Mouse (Mus musculus): ENCODE data around the gene 2310034G01Rik.

The 2310034G01Rik gene

DNA sequence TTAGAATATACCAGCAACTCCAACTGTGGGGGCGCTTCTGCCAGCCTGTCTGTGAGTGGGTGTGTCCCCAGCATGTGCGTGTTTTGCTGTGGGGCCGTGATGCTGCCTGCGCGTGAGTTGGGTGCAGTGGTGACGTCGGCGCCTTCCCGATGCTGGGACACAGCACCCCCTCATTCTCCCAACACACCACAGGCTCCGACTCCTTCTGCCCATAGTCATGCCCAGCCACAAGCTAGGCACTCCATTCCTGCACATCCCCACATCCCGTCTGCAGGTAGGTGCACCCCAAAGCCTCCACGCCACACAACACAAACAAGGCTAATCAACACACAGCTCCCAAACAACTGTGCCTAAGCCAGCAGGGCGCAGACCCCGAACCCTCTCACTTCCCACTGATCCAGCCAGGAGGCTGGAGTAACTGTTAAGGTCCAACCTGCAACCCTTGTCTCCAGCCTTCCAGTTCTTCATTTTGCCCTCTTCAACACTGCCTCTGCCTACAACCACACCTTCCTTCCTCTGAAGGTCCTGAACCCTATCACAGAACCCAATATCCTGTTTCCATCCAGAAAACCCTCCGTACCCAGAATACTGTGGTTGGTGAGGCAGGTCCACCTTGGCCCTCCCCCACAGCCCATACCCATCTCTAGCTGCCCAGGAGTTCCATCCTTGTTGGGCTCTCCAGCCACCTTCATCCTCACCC is 33.1 kb downstream of the 2310034G01Rik start:
- in situ Hi-C loops (cut with MboI; ENCODE audit: unreplicated experiment in 2 of 2), result no loop called here

- in situ Hi-C loops (cut with MboI; ENCODE audit: unreplicated experiment in 2 of 2), result no loop called here
These were observed 34.1 kb downstream of the 2310034G01Rik start for GRCm38 (mm10) chr19:46315752-46316610.

GRCm38 (mm10) chr19:46314872-46315742 is 35.0 kb downstream of the 2310034G01Rik start:
- in situ Hi-C loops (cut with MboI; ENCODE audit: unreplicated experiment in 2 of 2), result no loop called here

- in situ Hi-C loops (cut with MboI; ENCODE audit: unreplicated experiment in 2 of 2), result no loop called here
These were observed 35.9 kb downstream of the 2310034G01Rik start for GRCm38 (mm10) chr19:46314151-46314601.

- in situ Hi-C loops (cut with MboI; ENCODE audit: unreplicated experiment in 2 of 2), result no loop called here
These were observed 36.5 kb downstream of the 2310034G01Rik start for GRCm38 (mm10) chr19:46313591-46313990.

DNA sequence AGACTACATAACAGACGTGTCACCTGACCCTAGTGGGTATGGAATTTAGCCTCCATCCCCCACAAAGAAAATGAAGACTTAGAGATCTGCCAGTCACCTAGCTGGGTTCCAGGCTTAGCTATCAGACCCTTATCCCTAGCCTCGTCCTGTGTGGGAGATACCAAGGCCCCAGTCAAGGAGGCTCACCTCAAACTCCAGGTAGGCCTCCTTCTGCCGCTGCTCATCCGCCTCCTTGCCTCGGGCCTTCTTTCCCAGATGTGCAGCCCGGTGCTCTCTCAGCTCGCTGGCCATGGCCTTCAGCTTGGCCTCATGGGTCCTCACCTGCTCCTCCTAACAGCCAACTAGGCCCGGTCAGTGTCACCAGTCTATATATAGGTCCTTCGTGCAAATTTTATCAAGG is 37.0 kb downstream of the 2310034G01Rik start:
- in situ Hi-C loops (cut with MboI; ENCODE audit: unreplicated experiment in 2 of 2), result no loop called here

GRCm38 (mm10) chr19:46312566-46312965 is 37.5 kb downstream of the 2310034G01Rik start:
- in situ Hi-C loops (cut with MboI; ENCODE audit: unreplicated experiment in 2 of 2), result no loop called here

- in situ Hi-C loops (cut with MboI; ENCODE audit: unreplicated experiment in 2 of 2), result no loop called here
These were observed 38.8 kb downstream of the 2310034G01Rik start for GRCm38 (mm10) chr19:46311341-46311740.

GRCm38 (mm10) chr19:46310312-46310865 is 39.7 kb downstream of the 2310034G01Rik start:
- in situ Hi-C loops (cut with MboI; ENCODE audit: unreplicated experiment in 2 of 2), result no loop called here

GRCm38 (mm10) chr19:46309651-46310305 is 40.3 kb downstream of the 2310034G01Rik start:
- in situ Hi-C loops (cut with MboI; ENCODE audit: unreplicated experiment in 2 of 2), result loop anchor here in 1 of 2 experiments (5.0 kb wide), 1 partner anchor 172 kb away; no protein-coding TSS in a partner anchor

GRCm38 (mm10) chr19:46308706-46309435 is 41.2 kb downstream of the 2310034G01Rik start:
- in situ Hi-C loops (cut with MboI; ENCODE audit: unreplicated experiment in 2 of 2), result loop anchor here in 1 of 2 experiments (5.0 kb wide), 1 partner anchor 172 kb away; no protein-coding TSS in a partner anchor

GRCm38 (mm10) chr19:46308303-46308702 is 41.8 kb downstream of the 2310034G01Rik start:
- in situ Hi-C loops (cut with MboI; ENCODE audit: unreplicated experiment in 2 of 2), result loop anchor here in 1 of 2 experiments (5.0 kb wide), 1 partner anchor 171 kb away; no protein-coding TSS in a partner anchor

DNA sequence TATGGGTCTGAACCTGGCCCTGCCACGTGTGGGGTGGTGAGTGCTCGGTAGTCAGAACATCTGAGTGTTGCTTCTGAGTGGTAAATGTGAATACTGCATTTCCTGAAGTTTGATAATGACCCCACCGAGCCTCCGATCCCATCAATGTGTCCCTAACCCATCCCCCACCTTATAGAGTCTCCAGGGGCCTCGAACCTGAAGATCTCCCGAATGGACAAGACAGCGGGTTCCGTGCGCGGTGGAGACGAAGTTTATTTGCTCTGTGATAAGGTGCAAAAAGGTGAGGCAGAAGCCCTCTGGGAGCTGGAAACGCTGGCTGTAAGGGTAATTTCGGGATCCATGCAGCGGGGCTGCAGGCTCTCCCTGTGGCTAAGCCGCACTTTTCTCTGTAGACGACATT is 42.3 kb downstream of the 2310034G01Rik start:
- in situ Hi-C loops (cut with MboI; ENCODE audit: unreplicated experiment in 2 of 2), result loop anchor here in 1 of 2 experiments (5.0 kb wide), 1 partner anchor 170 kb away; no protein-coding TSS in a partner anchor

DNA sequence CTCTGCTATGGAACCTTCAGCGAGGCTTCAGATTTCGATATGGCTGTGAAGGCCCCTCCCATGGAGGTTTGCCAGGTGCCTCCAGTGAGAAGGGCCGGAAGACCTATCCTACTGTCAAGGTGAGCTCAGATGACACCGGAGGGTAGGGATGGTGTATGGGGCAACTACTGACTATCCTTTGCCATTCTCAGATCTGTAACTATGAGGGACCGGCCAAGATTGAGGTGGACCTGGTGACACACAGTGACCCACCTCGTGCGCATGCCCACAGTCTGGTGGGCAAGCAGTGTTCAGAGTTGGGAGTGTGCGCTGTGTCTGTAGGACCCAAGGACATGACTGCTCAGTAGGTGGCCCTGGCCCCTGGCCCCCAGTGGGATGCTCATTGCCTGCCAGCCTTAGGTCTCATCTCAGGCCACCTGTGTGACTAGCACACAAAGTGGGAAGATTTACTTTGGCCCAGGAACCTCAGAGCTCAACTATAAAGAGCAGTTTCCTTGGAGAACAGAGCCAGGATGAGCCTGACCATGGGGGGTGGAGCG is 43.3 kb downstream of the 2310034G01Rik start:
- in situ Hi-C loops (cut with MboI; ENCODE audit: unreplicated experiment in 2 of 2), result loop anchor here in 1 of 2 experiments (5.0 kb wide), 1 partner anchor 170 kb away; no protein-coding TSS in a partner anchor

GRCm38 (mm10) chr19:46306268-46306610 is 43.9 kb downstream of the 2310034G01Rik start:
- in situ Hi-C loops (cut with MboI; ENCODE audit: unreplicated experiment in 2 of 2), result loop anchor here in 1 of 2 experiments (5.0 kb wide), 1 partner anchor 169 kb away; no protein-coding TSS in a partner anchor

DNA sequence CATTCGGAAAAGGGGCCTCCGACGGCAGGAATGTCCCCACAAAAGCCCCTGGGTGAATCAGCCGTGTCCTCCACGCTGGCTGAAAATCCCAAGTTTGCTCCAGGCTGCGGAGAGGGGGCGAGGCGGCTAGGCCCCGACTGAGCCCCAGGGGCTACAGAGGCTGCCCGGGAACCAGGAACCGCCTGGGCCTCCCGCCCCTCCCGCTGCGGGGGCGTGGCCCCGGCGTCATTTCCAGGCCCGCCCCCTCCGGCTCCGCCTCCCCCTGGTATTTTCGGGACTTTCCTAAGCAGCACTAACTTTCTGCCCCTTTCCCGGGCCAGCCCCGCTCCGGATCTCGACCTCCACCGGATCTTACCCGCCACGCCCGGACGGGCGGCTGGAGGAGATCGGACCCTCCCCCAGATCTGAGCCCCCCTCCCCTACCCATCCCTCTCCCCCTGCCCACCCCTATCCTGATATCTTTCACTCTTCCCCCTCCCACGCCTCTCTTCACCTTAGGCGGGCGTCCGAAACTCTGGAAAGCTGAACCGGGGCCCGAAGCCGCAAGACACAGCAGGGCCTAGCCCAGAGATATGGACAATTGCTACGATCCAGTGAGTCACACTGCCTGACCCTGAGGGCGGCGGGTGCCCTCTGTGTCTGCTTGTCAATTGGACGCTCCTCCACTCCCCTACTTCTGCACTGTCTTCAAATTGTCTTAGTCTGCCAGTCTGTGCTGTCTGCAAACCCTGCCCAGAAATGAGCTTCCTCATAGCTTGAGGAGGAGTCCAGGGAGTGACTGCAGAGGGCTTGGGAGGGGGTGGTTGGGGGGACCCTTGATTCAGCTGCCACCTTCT is 44.5 kb downstream of the 2310034G01Rik start:
- in situ Hi-C loops (cut with MboI; ENCODE audit: unreplicated experiment in 2 of 2), result loop anchor here in 1 of 2 experiments (5.0 kb wide), 1 partner anchor 168 kb away; no protein-coding TSS in a partner anchor

DNA sequence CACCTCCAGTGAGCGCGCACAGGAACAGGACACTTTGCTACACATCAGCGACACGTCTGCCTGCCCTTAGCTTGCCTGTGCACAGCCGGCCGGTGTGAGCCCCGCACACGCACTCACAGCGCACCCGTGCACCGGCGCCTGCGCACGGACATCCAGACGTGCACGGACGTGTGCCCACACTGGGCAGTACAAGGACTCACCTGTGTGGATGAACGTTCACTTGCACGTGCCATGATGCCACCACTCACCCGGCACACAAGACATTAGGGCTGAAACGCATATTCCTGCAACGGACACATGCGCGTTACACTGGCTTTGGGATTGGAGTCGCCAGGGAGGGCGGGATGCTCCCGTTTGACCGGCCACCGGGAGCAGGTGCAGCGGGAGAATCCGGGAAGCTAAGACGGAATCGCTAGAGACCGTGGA is 45.2 kb downstream of the 2310034G01Rik start:
- in situ Hi-C loops (cut with MboI; ENCODE audit: unreplicated experiment in 2 of 2), result loop anchor here in 1 of 2 experiments (5.0 kb wide), 1 partner anchor 168 kb away; no protein-coding TSS in a partner anchor

Data from v-Abl transformed pro-B cells (cell line).